Mouse (Mus musculus): Measurements from ENCODE around the gene Khdc3. TPM values are rescaled to one million over a fixed set of nuclear protein-coding genes. Genes with fewer than 3 reads are reported as not detected.
"Not testable (repeated sequence)": the region's sequence is repeated elsewhere in the genome, so short reads cannot be mapped to it uniquely, and the experiment has no call there.

The Khdc3 gene
- polyA plus RNA-seq, 1 experiment from 2014 or later = 0.22 TPM

DNA sequence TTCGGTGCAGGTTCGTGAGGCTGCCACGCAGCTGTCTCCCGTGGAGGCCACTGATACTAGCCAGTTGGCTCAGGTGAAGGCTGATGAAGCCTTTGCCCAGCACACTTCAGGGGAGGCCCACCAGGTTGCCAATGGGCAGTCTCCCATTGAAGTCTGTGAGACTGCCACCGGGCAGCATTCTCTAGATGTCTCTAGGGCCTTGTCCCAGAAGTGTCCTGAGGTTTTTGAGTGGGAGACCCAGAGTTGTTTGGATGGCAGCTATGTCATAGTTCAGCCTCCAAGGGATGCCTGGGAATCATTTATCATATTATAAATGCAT lies 2.2 kb downstream of the Khdc3 start:
- Histone ChIP-seq H3K27me3 (replicated peaks) (peaks cover 32% of the 10 kb centered on the region), H3K4me1 (peaks cover 8% of the 10 kb centered on the region; the same call in 1 of the 2 replicates), H3K27ac (no peak overlapping the region), H3K9ac (peak overlapping the region; percentile 45; the same call in 1 of the 2 replicates), H3K4me2 (peak overlapping the region; percentile 84), H3K36me3 (replicated peaks) (no peaks in the 10 kb centered on the region), H3K9me3 (no peaks in the 10 kb centered on the region), H3K4me3 (peak overlapping the region; percentile 39)
- WGBS = 44% methylated on average over 5 of the region's 5 CpGs
- peak; percentile 39; the same call in 1 of the 2 replicates for ATAC-seq (replicated peaks)

DNA sequence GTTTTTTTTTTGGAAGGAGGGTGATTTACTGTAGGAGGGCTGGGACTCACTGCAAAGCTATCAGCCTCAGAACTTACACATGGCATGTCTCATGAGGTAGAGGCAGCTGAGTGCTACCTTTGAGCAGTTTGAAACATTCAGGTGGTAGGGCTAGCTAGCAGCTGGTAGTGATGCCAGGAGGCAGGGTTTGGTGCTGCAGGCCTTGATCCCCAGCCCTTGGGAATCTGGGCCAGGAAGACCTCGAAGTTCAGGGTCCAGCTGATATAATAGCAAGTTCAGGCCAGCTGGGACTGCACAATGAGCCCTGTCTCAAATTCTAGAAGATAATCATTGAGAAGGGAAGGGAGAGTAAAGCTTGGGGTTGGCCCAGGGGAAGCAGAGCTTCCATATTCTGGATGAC lies 3.5 kb downstream of the Khdc3 start:
- no peaks in the 10 kb centered on the region for H3K36me3 ChIP-seq (replicated peaks)
- no peak overlapping the region for H3K9ac ChIP-seq
- H3K4me1 ChIP-seq = peaks cover 8% of the 10 kb centered on the region; the same call in 1 of the 2 replicates
- H3K9me3 ChIP-seq = no peaks in the 10 kb centered on the region
- H3K4me2 ChIP-seq = no peak overlapping the region
- no peak overlapping the region for H3K27ac ChIP-seq
- peaks cover 34% of the 10 kb centered on the region for H3K27me3 ChIP-seq (replicated peaks)
- H3K4me3 ChIP-seq = no peak overlapping the region
- no peak for ATAC-seq (replicated peaks)
- WGBS = 70% methylated on average over 1 of the region's 1 CpGs

DNA sequence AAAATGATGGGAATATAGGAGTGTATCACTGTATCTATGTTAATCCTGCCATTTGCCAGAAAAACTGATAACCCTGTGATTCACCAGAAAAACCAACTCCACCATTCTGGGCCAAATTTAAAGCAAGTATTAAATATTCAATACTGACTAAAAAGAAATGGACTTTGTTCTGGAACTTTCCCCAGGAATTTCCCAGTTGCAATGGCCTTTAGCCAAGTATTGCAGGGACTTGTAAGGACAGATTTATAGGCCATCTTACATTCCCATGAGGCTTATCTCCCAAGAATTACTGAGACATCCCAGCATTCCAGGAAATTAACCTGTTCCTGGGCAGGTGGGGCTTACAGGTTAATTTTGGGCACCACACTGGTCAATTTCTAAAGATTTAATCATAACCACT lies 4.1 kb downstream of the Khdc3 start:
- peaks cover 8% of the 10 kb centered on the region; the same call in 1 of the 2 replicates for H3K4me1 ChIP-seq
- peaks cover 34% of the 10 kb centered on the region for H3K27me3 ChIP-seq (replicated peaks)
- no peak overlapping the region for H3K9ac ChIP-seq
- no peaks in the 10 kb centered on the region for H3K9me3 ChIP-seq
- no peaks in the 10 kb centered on the region for H3K36me3 ChIP-seq (replicated peaks)
- H3K4me2 ChIP-seq = no peak overlapping the region
- H3K4me3 ChIP-seq = no peak overlapping the region
- no peak for ATAC-seq (replicated peaks)
- no peak overlapping the region for H3K27ac ChIP-seq

DNA sequence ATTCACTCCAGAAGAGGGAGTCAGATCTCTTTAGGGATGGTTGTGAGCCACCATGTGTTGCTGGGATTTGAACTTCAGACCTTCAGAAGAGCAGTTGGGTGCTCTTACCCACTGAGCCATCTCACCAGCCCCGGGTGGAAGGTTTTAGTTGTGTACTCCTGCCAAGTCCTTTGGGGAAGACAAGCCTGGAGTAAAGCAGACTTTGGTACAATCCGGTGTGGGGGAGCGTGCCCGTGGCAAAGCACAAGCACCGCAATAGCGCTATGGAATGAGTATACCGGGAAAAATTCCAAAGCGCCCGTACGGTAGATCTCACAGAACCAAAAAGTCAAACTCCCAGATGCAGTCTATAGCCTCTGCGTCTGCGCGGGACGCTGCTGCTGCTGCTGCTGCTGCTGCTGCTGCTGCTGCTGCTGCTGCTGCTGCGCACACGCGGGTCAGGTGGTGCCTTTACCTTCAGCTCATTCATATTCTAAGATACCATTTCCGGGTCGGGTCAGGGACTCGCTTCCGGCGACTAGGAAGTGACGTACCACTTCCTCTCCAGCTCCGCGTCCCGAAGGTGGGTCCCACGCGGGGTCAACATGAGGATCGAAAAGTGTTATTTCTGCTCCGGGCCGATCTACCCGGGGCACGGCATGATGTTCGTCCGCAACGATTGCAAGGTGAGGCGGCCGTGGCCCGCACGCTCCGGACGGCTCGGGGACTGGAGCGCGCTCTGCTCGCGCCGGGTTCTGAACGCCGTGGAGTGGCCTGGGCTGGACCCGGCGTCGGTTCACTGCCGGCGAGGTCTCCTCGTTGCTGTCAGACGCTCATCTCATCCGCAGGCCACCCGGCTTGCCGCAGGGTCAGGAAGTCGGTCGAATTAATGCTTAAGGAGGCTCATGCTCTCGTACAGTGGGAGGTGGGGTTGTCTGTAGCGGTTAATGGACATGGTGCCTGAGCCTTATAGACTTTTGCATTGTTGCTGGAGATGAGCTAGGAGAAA lies 11.6 kb downstream of the Khdc3 start, which contains the start of gene Rsl24d1:
Gene Rsl24d1 (plus strand): TSS at position 508 of the 988 bp plus-strand sequence.
- Histone ChIP-seq H3K4me3 (peak within 1 kb of the TSS; percentile 97), H3K4me1 (peaks cover 13% of the 10 kb centered on the region), H3K36me3 (replicated peaks) (peaks cover 10% of the 10 kb centered on the region), H3K9ac (peak within 1 kb of the TSS; percentile 93), H3K4me2 (peak within 1 kb of the TSS; percentile 59), H3K27me3 (replicated peaks) (0 out of 2 replicates have a peak, but pooled peaks cover 2% of the 10 kb centered on the region), H3K27ac (peak within 1 kb of the TSS; percentile 83), H3K9me3 (no peaks in the 10 kb centered on the region)
- WGBS = under 1% methylated on average over 64 of the region's 64 CpGs
- ATAC-seq (replicated peaks) = peak; percentile 99

DNA sequence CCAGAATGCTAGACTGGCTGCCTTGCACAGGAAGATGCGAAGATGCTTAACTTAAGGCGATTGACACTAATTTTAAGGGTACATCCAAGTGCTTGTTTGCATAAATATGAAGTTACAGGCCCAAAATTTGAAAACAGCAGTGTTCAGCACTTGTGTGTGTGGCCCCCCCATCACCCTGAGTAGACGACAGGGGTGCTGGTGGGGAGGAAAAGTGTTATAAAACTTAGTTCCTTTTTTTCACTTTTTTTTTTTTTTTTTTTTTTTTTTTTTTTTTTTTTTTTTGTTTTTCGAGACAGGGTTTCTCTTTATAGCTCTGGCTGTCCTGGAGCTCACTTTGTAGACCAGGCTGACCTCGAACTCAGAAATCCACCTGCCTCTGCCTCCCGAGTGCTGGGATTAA lies 15.1 kb downstream of the Khdc3 start:
- WGBS = 97% methylated on average over 5 of the region's 6 CpGs
- Histone ChIP-seq H3K4me1 (peaks cover 13% of the 10 kb centered on the region), H3K36me3 (replicated peaks) (peaks cover 28% of the 10 kb centered on the region)
- H3K9ac ChIP-seq; H3K27ac ChIP-seq; H3K9me3 ChIP-seq; H3K4me2 ChIP-seq; H3K27me3 ChIP-seq (replicated peaks); H3K4me3 ChIP-seq; ATAC-seq (replicated peaks): not testable (repeated sequence)

DNA sequence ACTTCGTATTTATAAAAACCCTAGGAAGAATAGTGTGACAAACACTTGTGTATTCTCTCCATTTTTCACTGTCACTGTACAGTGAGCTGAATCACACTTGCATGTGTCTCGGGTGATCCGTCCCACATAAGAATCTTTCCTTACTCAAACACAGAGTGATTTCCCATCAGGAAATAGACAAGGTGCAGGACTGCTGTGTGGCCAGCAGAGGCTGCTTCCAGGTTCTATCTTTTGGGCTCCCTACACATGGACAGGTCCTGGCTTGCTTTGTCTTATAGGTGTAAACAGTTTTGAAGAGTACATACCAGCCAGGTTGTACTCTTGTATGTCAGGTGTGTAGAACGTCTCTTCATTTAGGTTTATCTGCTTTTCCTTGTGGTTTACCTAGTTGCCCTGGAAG lies 16.4 kb downstream of the Khdc3 start:
- WGBS = 93% methylated on average over 4 of the region's 4 CpGs
- H3K27ac ChIP-seq = no peak overlapping the region
- H3K27me3 ChIP-seq (replicated peaks) = no peaks in the 10 kb centered on the region
- H3K4me3 ChIP-seq = no peak overlapping the region
- H3K9me3 ChIP-seq = no peaks in the 10 kb centered on the region
- H3K4me1 ChIP-seq = peaks cover 13% of the 10 kb centered on the region
- no peak for ATAC-seq (replicated peaks)
- peaks cover 33% of the 10 kb centered on the region for H3K36me3 ChIP-seq (replicated peaks)
- H3K9ac ChIP-seq = no peak overlapping the region
- no peak overlapping the region for H3K4me2 ChIP-seq

DNA sequence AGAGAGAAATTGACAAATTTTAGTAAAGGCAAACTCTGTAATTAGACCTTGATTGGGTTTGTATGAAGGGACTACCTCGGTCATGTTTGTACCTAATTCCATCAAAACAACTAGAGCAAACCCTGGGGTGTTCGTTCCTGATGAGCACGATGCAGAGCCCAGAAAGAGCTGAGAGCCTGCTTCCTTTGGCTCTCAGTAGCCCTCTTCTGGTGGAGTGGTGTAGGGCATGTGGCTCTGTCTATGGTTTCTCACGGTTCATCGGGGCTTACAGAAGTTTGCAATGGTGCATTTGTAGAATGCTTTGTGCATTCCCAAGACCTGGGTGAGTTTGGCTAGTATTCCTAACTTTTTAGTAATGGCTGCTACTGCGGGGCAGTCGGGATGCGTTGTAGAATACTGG lies 20.1 kb downstream of the Khdc3 start:
- no peaks in the 10 kb centered on the region for H3K4me1 ChIP-seq
- WGBS = 69% methylated on average over 8 of the region's 8 CpGs
- H3K9me3 ChIP-seq = no peaks in the 10 kb centered on the region
- H3K9ac ChIP-seq = no peak overlapping the region
- H3K27me3 ChIP-seq (replicated peaks) = no peaks in the 10 kb centered on the region
- no peak overlapping the region for H3K4me2 ChIP-seq
- no peak overlapping the region for H3K27ac ChIP-seq
- H3K4me3 ChIP-seq = no peak overlapping the region
- no peak for ATAC-seq (replicated peaks)
- H3K36me3 ChIP-seq (replicated peaks) = peaks cover 51% of the 10 kb centered on the region

DNA sequence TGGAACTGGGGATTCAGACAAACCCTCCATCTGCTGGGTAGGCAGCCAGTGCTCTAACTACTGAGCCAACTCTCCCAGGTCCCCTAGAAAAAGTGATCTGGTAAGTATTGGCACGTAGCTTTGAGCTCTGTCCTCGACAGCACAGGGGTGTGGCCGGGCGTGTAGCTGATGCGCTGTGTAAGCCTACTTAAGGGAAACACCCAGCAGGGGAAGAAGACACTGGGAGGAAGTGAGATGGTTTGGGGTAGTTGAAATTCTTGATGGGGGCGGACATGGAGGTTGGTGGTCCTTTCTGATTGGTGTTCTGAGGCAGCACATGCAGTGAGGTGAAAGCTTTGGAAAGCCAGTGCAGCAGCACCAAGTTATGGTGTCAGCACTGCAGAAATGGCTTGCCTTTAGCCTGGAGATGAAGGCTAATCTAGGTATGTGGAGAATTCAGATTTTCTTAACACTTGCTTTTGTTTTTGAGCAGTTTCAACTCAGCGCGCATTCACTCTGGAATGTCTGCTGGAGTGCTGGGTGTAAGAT lies 23.5 kb downstream of the Khdc3 start:
- no peak overlapping the region for H3K27ac ChIP-seq
- no peak overlapping the region for H3K9ac ChIP-seq
- ATAC-seq (replicated peaks) = no peak
- no peaks in the 10 kb centered on the region for H3K27me3 ChIP-seq (replicated peaks)
- H3K36me3 ChIP-seq (replicated peaks) = peaks cover 50% of the 10 kb centered on the region
- no peak overlapping the region for H3K4me2 ChIP-seq
- 95% methylated on average over 8 of the region's 8 CpGs for whole genome bisulfite sequencing
- H3K4me1 ChIP-seq = no peaks in the 10 kb centered on the region
- no peaks in the 10 kb centered on the region for H3K9me3 ChIP-seq
- H3K4me3 ChIP-seq = no peak overlapping the region

DNA sequence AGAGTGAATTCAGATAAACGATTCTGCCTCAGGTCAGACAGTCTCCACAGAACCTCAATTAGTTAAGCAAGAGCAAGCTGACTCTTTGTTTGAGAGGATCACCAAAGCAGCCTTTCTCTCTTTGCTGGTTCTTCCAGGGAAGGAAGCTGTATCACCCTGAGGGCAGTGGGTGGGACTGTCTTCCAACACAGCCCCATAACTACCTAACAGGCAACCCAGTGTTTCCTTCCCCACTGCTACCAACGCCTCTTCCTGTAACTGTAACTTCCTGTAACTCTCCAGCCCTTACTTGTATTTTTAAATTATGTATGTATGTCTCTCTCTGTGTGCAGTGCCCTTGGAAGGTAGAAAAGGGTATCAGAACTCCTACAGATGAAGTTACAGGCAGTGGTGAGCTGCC lies 25.8 kb downstream of the Khdc3 start:
- no peak overlapping the region for H3K27ac ChIP-seq
- no peak for ATAC-seq (replicated peaks)
- H3K4me2 ChIP-seq = no peak overlapping the region
- peaks cover 32% of the 10 kb centered on the region; the same call in 1 of the 2 replicates for H3K36me3 ChIP-seq (replicated peaks)
- H3K4me1 ChIP-seq = no peaks in the 10 kb centered on the region
- no peaks in the 10 kb centered on the region for H3K9me3 ChIP-seq
- no peaks in the 10 kb centered on the region for H3K27me3 ChIP-seq (replicated peaks)
- no peak overlapping the region for H3K9ac ChIP-seq
- 86% methylated on average over 2 of the region's 2 CpGs for WGBS
- H3K4me3 ChIP-seq = no peak overlapping the region

DNA sequence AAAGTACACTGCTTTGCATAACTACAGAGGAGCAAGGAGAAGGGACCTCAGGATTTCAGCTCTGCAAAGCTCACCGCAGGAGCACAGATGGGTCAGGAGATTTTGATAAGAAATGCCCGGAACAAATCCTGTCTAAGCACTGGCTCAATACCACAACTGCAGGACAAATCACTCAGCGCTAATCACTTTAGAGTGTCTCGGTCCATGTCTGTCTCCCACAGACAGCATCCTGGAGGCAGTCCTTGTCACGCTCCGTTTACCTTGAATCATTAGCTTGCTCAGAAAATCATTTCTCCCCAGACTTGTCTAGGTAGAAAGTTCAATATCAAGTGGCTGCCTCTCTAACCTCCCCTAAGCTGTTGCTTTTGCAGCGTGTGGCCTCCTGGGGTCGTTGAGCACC lies 28.2 kb downstream of the Khdc3 start:
- H3K27me3 ChIP-seq (replicated peaks) = no peaks in the 10 kb centered on the region
- H3K4me1 ChIP-seq = no peaks in the 10 kb centered on the region
- peaks cover 26% of the 10 kb centered on the region; the same call in 1 of the 2 replicates for H3K36me3 ChIP-seq (replicated peaks)
- H3K4me3 ChIP-seq = no peak overlapping the region
- H3K9ac ChIP-seq = no peak overlapping the region
- ATAC-seq (replicated peaks) = peak; percentile 84
- H3K27ac ChIP-seq = no peak overlapping the region
- WGBS = 41% methylated on average over 8 of the region's 8 CpGs
- H3K4me2 ChIP-seq = no peak overlapping the region
- H3K9me3 ChIP-seq = no peaks in the 10 kb centered on the region

DNA sequence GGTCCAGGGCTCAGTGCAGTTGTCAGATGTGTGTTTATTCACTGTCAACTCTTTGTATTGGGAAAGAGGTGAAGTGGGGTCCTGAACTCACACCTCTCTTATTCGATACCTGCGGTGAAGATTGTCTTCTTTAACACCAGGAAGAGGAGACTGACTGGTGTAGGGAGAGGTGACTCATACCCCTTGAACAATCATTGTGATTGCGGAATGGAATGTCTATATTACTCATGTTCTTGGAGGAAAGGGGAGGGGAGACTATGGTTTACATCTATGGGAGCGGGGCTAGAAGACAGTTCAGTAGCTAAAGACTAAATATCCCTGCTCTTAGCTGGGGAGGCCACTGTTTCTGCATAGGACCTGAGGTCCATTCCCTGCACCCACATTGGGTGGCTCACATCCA lies 28.9 kb downstream of the Khdc3 start:
- no peaks in the 10 kb centered on the region for H3K4me1 ChIP-seq
- peaks cover 21% of the 10 kb centered on the region; the same call in 1 of the 2 replicates for H3K36me3 ChIP-seq (replicated peaks)
- no peak for ATAC-seq (replicated peaks)
- H3K4me2 ChIP-seq = no peak overlapping the region
- no peaks in the 10 kb centered on the region for H3K9me3 ChIP-seq
- WGBS = 94% methylated on average over 4 of the region's 4 CpGs
- H3K27ac ChIP-seq = no peak overlapping the region
- no peaks in the 10 kb centered on the region for H3K27me3 ChIP-seq (replicated peaks)
- no peak overlapping the region for H3K4me3 ChIP-seq
- no peak overlapping the region for H3K9ac ChIP-seq

DNA sequence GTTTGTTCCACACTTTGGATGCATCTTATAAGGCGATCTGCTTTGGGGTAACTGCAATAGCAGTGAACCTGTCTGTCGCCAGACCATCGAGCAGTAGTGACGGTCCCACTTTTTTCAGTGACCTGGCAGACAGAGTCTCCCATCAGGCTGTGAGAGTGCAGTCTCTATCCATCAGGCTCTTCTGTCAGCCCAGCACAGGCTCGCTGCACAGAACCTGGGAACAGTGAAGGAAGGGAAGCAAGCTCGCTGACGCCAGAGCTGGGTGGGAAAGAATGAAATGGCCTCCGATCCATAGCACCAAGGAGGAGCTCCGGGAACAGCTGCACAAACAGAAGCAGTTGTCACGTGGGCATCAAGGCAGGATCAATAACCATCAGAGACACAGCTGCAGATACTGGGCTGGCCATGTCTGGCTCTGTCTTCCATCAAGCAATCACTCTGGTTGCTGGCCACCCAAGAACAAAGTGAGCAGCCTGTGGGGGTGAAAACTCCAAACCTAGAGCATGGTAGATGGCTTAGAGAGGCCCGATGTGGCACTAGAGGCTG lies 35.8 kb downstream of the Khdc3 start:
- Histone ChIP-seq H3K9me3 (no peaks in the 10 kb centered on the region), H3K27me3 (replicated peaks) (no peaks in the 10 kb centered on the region), H3K36me3 (replicated peaks) (no peaks in the 10 kb centered on the region), H3K27ac (no peak overlapping the region), H3K4me1 (no peaks in the 10 kb centered on the region), H3K9ac (no peak overlapping the region), H3K4me3 (no peak overlapping the region), H3K4me2 (no peak overlapping the region)
- 77% methylated on average over 11 of the region's 11 CpGs for WGBS
- no peak for ATAC-seq (replicated peaks)
